In genomic region chr11:105202403-105202802, GRCm38 (mm10) we compare ENCODE assay signal across 14 mouse cellular contexts. TPM values are rescaled to one million over a fixed set of nuclear protein-coding genes. Genes with fewer than 3 reads are reported as not detected.
DNase-seq lines count a peak whose midpoint lies in the region; ATAC-seq and TF ChIP-seq lines count a peak whose summit lies in the region.
"Had no signal": no experiment of that assay in that cellular context is flagged by ENCODE, and none has a peak within 500 bp of the region (broad histone marks: within the 10 kb centered on the region; RNA-seq: fewer than 3 reads in every experiment).

No protein-coding gene starts in this region.

- H3K36me3 ChIP-seq in neural tube, embryonic 15.5 days = no peaks in the 10 kb centered on the region

- POLR2A ChIA-PET in Patski (lab: Charles Lee) = no interaction called here

- H3K4me2 ChIP-seq in neural tube, embryonic 15.5 days = no peak overlapping the region

- CTCF ChIA-PET in Patski (lab: Charles Lee) = interaction anchor here (0.6 to 2.4 kb wide), 5 partner anchors 8 to 38 kb away, joined by 3 to 11 read pairs (median 3); no protein-coding TSS in a partner anchor

- no peak for ATAC-seq in Patski
- ATAC-seq in megakaryocyte progenitor cell, adult 5-6 weeks (replicated peaks; ENCODE audit: poor library complexity) = peak; percentile 88
- no peak for ATAC-seq in neural tube, embryonic 15.5 days (ENCODE audit: low FRiP score)
- ATAC-seq: hindbrain, embryonic 16.5 days had no signal

- H3K4me3 ChIP-seq in neural tube, embryonic 15.5 days (replicated peaks) = no peak overlapping the region
- H3K4me3 ChIP-seq: erythroblast, embryonic 14.5 days had no signal

- in situ Hi-C loops in Patski (cut with MboI; ENCODE audit: low pct_unique_long_range_greater_than_20kb) = no loop called here

- 63% methylated on average over 3 of the region's 3 CpGs for WGBS in neural tube, embryonic 15.5 days

- peak; percentile 81 for DNase-seq in heart, adult 11 months
- no peak for DNase-seq in heart, postnatal 4 days
- peak; percentile 38 for DNase-seq in lung, postnatal 36 days
- DNase-seq in lung, postnatal 10 days = no peak
- DNase-seq in Patski (ENCODE audit: low read depth, low spot score) = no peak
- DNase-seq in cerebellum, adult 11-12 months = no peak
- DNase-seq: cerebellum, adult 8-10 months had no signal

- TF ChIP-seq CTCF in Patski (IDR thresholded peaks at IDR 0.05) = peak; percentile 67

- H3K9me3 ChIP-seq in neural tube, embryonic 15.5 days (replicated peaks) = no peaks in the 10 kb centered on the region

- H3K27ac ChIP-seq in neural tube, embryonic 15.5 days (replicated peaks) = no peak overlapping the region
- H3K27ac ChIP-seq: macrophage had no signal

- H3K4me1 ChIP-seq in neural tube, embryonic 15.5 days = peaks cover 6% of the 10 kb centered on the region; the same call in 1 of the 2 replicates

- no peaks in the 10 kb centered on the region for H3K27me3 ChIP-seq in Patski
- H3K27me3 ChIP-seq in neural tube, embryonic 15.5 days (replicated peaks) = no peaks in the 10 kb centered on the region

- H3K9ac ChIP-seq in neural tube, embryonic 15.5 days (replicated peaks) = no peak overlapping the region

RNA-seq across cellular contexts. Expression of gene Tlk2, which starts 23.8 kb away (rescaled TPM):
- total RNA-seq in heart, postnatal 4 days (2021) = 10 to 100 TPM; 51.2 to 52.0 TPM
- 66.1 TPM for polyA plus RNA-seq in Patski (2021)
- 45.0 and 53.0 TPM in 2 replicates for total RNA-seq in megakaryocyte progenitor cell, adult 5-6 weeks (2015)
- 58.3 and 73.3 TPM in 2 replicates for total RNA-seq in megakaryocyte progenitor cell, adult 5-6 weeks (2017)
- polyA plus RNA-seq in neural tube, embryonic 15.5 days (2015; fragmentation: Nextera tagmentation; extraction: Ambion mirVana) = 18.6 and 20.6 TPM in 2 replicates

RNA-seq across cellular contexts. Expression of gene Gm10842, which starts 55.7 kb away (rescaled TPM):
- total RNA-seq in heart, postnatal 4 days (2021) = not detected
- not detected for polyA plus RNA-seq in Patski (2021)
- total RNA-seq in megakaryocyte progenitor cell, adult 5-6 weeks (2015) = not detected in 2 replicates
- not detected in 2 replicates for total RNA-seq in megakaryocyte progenitor cell, adult 5-6 weeks (2017)
- not detected in 2 replicates for polyA plus RNA-seq in neural tube, embryonic 15.5 days (2015; fragmentation: Nextera tagmentation; extraction: Ambion mirVana)
- polyA plus RNA-seq: erythroblast, embryonic 14.5 days; gonadal fat pad, adult 2 months; hindbrain, embryonic 16.5 days; macrophage; neural tube, embryonic 14.5 days had no signal

Comparison
In these comparisons a context has a peak if more than half of its experiments do, and no peak if none do; other contexts are left out.
1. DNase-seq: peak in heart, adult 11 months (single experiment) and lung, postnatal 36 days (single experiment); none in heart, postnatal 4 days (single experiment), lung, postnatal 10 days (single experiment), Patski (single experiment) and cerebellum, adult 11-12 months (single experiment).